Mouse (Mus musculus) stomach, postnatal 0 days (tissue): ENCODE results near the gene Gm4871. TPM values are rescaled to one million over a fixed set of nuclear protein-coding genes. Genes with fewer than 3 reads are reported as not detected.
"Not testable (repeated sequence)": the region's sequence is repeated elsewhere in the genome, so short reads cannot be mapped to it uniquely, and the experiment has no call there.

Source experiments
- ATAC-seq: fragments of 200-750 bp; cut with Nextera tagmentation; 2 replicates; pipeline ENCODE4 v1.8.0; 2017; ENCODE audit not compliant: low FRiP score, low TSS enrichment
- DNase-seq: peaks from one replicate; pipeline ENCODE4 v3.0.0-alpha.2; 2016; ENCODE audit warnings: low spot score
- H3K27ac ChIP-seq: fragments of 300-500 bp; sonication (generic); replicated peaks from 2 replicates; pipeline ENCODE4 v1.5.1; 2014; ENCODE audit warnings: mild to moderate bottlenecking, control low read depth
- H3K27me3 ChIP-seq: fragments of 300-500 bp; sonication (generic); 2 replicates; pipeline ENCODE4 v1.6.1; 2014; ENCODE audit warnings: low read length; ENCODE audit not compliant: control insufficient read depth, insufficient read depth
- H3K36me3 ChIP-seq: fragments of 300-500 bp; sonication (generic); 2 replicates; pipeline ENCODE4 v1.6.1; 2014; ENCODE audit warnings: low read length, mixed read lengths; ENCODE audit not compliant: control insufficient read depth, insufficient read depth
- H3K4me1 ChIP-seq: fragments of 300-500 bp; sonication (generic); replicated peaks from 2 replicates; pipeline ENCODE4 v1.6.1; 2014; ENCODE audit warnings: antibody characterized with exemption; ENCODE audit not compliant: control insufficient read depth, insufficient read depth
- H3K4me2 ChIP-seq: fragments of 300-500 bp; sonication (generic); replicated peaks from 2 replicates; pipeline ENCODE4 v1.6.1; 2014; ENCODE audit warnings: low read depth, mild to moderate bottlenecking, control low read depth, moderate library complexity
- H3K4me3 ChIP-seq: fragments of 300-500 bp; sonication (generic); 2 replicates; pipeline ENCODE4 v1.5.1; 2014; ENCODE audit warnings: low read depth, low read length, control low read depth
- H3K9ac ChIP-seq: fragments of 300-500 bp; sonication (generic); 2 replicates; pipeline ENCODE4 v1.6.1; 2014; ENCODE audit warnings: mild to moderate bottlenecking, low read length, control low read depth, mixed read lengths
- H3K9me3 ChIP-seq: fragments of 300-500 bp; sonication (generic); 2 replicates; pipeline ENCODE4 v1.6.1; 2016; ENCODE audit warnings: low read length; ENCODE audit not compliant: control insufficient read depth
- CTCF ChIP-seq: IDR thresholded peaks from 2 replicates; pipeline ENCODE4 v1.5.1; 2016; ENCODE audit warnings: antibody characterized with exemption, low read depth, mild to moderate bottlenecking, moderate library complexity
- EP300 ChIP-seq: optimal IDR thresholded peaks from 2 replicates; pipeline ENCODE3; 2016; ENCODE audit warnings: antibody characterized with exemption
- WGBS: fragments of 180-500 bp; shearing (Covaris S2); extraction: QIAGEN DNeasy Blood & Tissue Kit; methylation state at CpG from one replicate; pipeline ENCODE4 v1.1.7; 2014; 5-methylcytosine and 5-hydroxymethylcytosine counted together
- polyA plus RNA-seq: library from polyadenylated mRNA; unstranded; fragments of >200 nt; fragmentation: Nextera tagmentation; extraction: Ambion mirVana; gene quantifications from 2 replicates; pipeline ENCODE4 v1.2.1, GENCODE M21; 2015

The Gm4871 gene
- not detected in 2 replicates for polyA plus RNA-seq

DNA sequence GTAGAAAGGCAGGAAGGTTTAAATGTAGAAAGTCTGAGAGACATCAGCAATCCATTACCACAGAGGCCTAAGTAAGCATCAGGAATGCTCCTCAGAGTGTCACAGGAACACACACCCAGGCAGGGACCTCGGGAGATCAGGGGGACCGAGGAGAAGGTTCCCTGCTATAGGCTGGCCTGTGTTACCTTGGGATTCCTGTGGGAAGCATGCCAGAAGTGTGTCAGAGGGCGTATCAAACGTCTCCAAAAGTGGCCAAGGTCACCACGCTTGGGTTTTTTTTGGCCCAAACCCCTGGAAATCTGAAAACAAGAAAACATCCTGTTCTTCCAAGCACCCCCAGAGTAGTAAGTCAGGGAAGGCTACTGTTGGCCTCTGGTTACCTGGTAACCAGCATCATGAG lies at the start of gene Gm4871:
Gm4871 (minus strand) TSS at position 364 of the 400 bp plus-strand sequence.
- H3K36me3 ChIP-seq, ATAC-seq, H3K9ac ChIP-seq, H3K4me3 ChIP-seq, H3K27me3 ChIP-seq, H3K27ac ChIP-seq, DNase-seq, H3K4me2 ChIP-seq, H3K4me1 ChIP-seq, H3K9me3 ChIP-seq: not testable (repeated sequence)
- WGBS, result 53% methylated on average over 4 of the region's 5 CpGs

DNA sequence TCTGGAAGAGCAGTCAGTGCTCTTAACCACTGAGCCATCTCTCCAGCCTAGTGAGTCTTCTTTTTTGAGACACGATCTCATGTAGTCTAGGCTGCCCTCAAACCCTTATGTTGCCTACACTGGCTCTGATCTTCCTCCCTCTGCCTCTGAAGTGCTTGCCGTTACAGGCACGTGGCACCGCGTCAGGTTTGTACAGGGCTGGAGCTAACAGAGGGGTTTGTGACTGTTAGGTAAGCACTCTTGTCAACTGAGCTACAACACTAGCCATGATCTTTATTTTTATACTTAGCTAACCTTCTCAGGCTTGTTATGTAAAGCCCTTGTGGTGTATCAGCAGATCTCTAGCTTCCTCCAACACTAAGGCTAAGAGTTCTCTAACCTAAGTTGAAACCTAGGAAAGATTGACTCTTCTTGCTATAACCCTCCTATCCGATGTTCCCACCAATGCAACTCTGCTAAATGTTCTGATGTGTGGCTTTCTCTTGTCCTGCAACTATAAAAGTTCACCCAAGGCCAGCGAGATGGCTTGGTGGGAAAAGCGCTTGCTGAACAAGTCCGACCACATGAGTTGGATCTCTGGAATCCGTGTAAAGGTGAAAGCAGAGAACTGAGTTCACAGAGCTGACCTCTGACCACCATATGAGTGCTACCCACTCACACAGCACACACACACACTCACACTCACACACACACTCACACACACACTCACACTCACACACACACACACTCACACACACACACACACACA lies 49.5 kb upstream of the Gm4871 start:
- Histone ChIP-seq H3K27ac (no peak overlapping the region), H3K27me3 (no peaks in the 10 kb centered on the region), H3K4me1 (no peaks in the 10 kb centered on the region), H3K4me2 (no peak overlapping the region), H3K9me3 (no peaks in the 10 kb centered on the region), H3K36me3 (no peaks in the 10 kb centered on the region), H3K9ac (no peak overlapping the region), H3K4me3 (no peak overlapping the region)
- 80% methylated on average over 10 of the region's 10 CpGs for WGBS
- DNase-seq (no peak), ATAC-seq (no peak)
- TF ChIP-seq EP300, result no peak
- no peak for TF ChIP-seq CTCF

DNA sequence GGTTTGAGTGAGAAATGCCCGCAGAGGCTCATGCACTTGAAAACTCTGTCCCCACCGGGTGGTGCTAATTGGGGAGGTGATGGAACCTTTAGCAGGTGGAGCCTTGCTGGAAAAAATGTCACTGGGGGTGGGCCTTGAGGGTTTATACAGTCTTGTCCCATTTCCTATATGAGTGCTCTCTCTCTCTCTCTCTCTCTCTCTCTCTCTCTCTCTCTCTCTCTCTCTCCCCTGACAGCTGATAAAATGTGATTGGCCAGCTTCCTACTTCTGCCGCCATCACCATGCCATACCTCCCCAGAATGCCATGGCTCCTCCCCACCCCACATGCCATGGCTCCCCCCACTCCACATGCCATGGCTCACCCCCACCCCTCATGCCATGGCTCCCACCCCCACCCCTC lies 42.5 kb upstream of the Gm4871 start:
- Histone ChIP-seq H3K4me3 (no peak overlapping the region), H3K36me3 (no peaks in the 10 kb centered on the region), H3K4me1 (no peaks in the 10 kb centered on the region), H3K27ac (no peak overlapping the region), H3K9me3 (no peaks in the 10 kb centered on the region), H3K27me3 (no peaks in the 10 kb centered on the region), H3K4me2 (no peak overlapping the region), H3K9ac (no peak overlapping the region)
- TF ChIP-seq EP300, result no peak
- no peak for TF ChIP-seq CTCF
- WGBS, result 59% methylated on average over 3 of the region's 3 CpGs
- ATAC-seq (no peak), DNase-seq (no peak)

DNA sequence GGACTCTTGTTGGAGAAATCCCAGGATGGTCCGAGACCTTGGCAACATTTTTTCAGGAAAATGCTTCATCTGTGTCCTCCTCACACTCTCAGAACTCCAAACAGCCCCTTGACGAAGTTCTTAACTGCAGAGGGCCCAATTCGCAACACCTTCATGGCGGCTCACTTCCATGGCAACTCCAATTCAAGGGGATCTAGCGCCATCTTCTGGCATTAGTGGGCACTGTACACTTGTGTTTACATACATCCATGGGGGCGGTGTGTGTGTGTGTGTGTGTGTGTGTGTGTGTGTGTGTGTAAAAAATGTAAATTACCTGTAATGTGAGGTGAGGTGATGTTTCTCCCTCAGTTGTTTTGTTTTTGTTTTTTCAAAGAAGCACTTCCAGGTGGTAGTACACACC lies 38.8 kb upstream of the Gm4871 start:
- Histone ChIP-seq H3K27me3 (no peaks in the 10 kb centered on the region), H3K4me2 (no peak overlapping the region), H3K27ac (no peak overlapping the region), H3K9me3 (no peaks in the 10 kb centered on the region), H3K4me1 (no peaks in the 10 kb centered on the region), H3K9ac (no peak overlapping the region), H3K36me3 (no peaks in the 10 kb centered on the region), H3K4me3 (no peak overlapping the region)
- ATAC-seq (no peak), DNase-seq (no peak)
- TF ChIP-seq EP300 (no peak), CTCF (peak; percentile 63)
- 49% methylated on average over 6 of the region's 6 CpGs for WGBS

DNA sequence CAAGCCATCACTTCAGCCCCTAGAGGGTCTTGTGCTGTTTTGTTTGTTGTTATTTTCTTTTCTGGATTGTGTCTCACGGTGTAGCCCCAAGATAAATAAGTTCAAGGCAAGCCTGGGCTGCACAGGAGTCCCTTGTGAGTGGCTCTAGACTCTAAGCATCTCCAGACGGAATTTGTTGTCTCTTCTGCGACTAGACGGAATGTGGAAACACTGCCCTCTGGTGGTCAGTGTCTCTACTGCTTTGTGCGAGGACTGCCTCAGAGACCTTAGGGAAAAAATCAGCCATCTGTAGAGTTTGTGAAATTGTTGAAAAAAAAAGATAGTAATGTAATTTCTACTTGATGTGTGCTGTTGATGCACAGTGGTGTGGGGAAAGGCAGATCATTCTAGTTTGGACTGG lies 37.2 kb upstream of the Gm4871 start:
- TF ChIP-seq CTCF (peak; percentile 91), EP300 (no peak)
- DNase-seq (peak; percentile 75), ATAC-seq (peak; percentile 50; the same call in 1 of the 2 replicates)
- Histone ChIP-seq H3K4me2 (no peak overlapping the region), H3K4me1 (no peaks in the 10 kb centered on the region), H3K36me3 (no peaks in the 10 kb centered on the region), H3K27me3 (no peaks in the 10 kb centered on the region), H3K4me3 (no peak overlapping the region), H3K9me3 (no peaks in the 10 kb centered on the region), H3K9ac (no peak overlapping the region), H3K27ac (no peak overlapping the region)
- under 1% methylated on average over 5 of the region's 5 CpGs for WGBS

DNA sequence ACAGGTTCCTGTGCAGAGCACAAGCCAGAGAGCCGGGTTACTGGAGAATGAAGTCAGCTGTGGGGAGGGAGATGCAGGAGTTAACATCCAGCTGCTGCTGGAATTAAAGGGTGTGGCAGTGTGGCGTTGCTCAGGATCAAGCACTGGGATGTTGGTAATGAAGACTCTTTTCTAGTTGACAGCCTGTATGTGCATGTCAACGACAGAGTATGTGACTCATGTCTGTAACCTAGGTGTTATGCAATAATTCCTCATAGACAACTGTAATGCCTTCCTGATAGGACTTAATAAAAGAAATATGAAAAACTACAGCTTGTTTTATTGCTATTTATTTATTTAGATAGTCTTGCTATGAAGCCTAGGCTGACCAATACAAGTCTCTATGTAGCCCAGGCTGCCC lies 36.3 kb upstream of the Gm4871 start:
- Histone ChIP-seq H3K27ac (no peak overlapping the region), H3K36me3 (no peaks in the 10 kb centered on the region), H3K4me3 (no peak overlapping the region), H3K4me1 (no peaks in the 10 kb centered on the region), H3K4me2 (no peak overlapping the region), H3K27me3 (no peaks in the 10 kb centered on the region), H3K9ac (no peak overlapping the region), H3K9me3 (no peaks in the 10 kb centered on the region)
- DNase-seq, result no peak
- ATAC-seq, result no peak
- TF ChIP-seq CTCF (no peak), EP300 (no peak)
- 24% methylated on average over 3 of the region's 3 CpGs for whole genome bisulfite sequencing
